Mouse (Mus musculus) retina, postnatal 7 days (tissue): ENCODE results near the gene Cacna1b.

Source experiments
- DNase-seq: peaks from one replicate; pipeline ENCODE4 v3.0.0-alpha.2; 2012; ENCODE audit warnings: low read depth, low spot score

Cacna1b gene

GRCm38 (mm10) chr2:24763115-24763557 is at the start of gene Cacna1b:
Cacna1b (minus strand) TSS chr2:24763152.
- DNase-seq, result peak; percentile 50

- no peak for DNase-seq
These were observed 46.8 kb upstream of the Cacna1b start for GRCm38 (mm10) chr2:24809746-24810145.

GRCm38 (mm10) chr2:24807691-24808090 is 44.7 kb upstream of the Cacna1b start:
- DNase-seq, result no peak

GRCm38 (mm10) chr2:24807036-24807435 is 44.1 kb upstream of the Cacna1b start:
- no peak for DNase-seq

- no peak for DNase-seq
These were observed 43.2 kb upstream of the Cacna1b start for GRCm38 (mm10) chr2:24806143-24806542.

GRCm38 (mm10) chr2:24805621-24806020 is 42.7 kb upstream of the Cacna1b start:
- DNase-seq, result no peak

GRCm38 (mm10) chr2:24796833-24797457 is 34.0 kb upstream of the Cacna1b start:
- no peak for DNase-seq

- no peak for DNase-seq
These were observed 24.3 kb upstream of the Cacna1b start for GRCm38 (mm10) chr2:24787250-24787649.

- no peak for DNase-seq
These were observed 18.3 kb upstream of the Cacna1b start for GRCm38 (mm10) chr2:24781253-24781652.

- DNase-seq, result no peak
These were observed 13.9 kb upstream of the Cacna1b start for GRCm38 (mm10) chr2:24776831-24777230.

- DNase-seq, result no peak
These were observed 13.1 kb upstream of the Cacna1b start for GRCm38 (mm10) chr2:24775951-24776587.

- DNase-seq, result no peak
These were observed 11.9 kb upstream of the Cacna1b start for GRCm38 (mm10) chr2:24774832-24775231.

GRCm38 (mm10) chr2:24770861-24771260 is 7.9 kb upstream of the Cacna1b start:
- no peak for DNase-seq

GRCm38 (mm10) chr2:24762446-24762960 is 449 bp downstream of the Cacna1b start:
- DNase-seq, result peak; percentile 32

- DNase-seq, result peak; percentile 17
These were observed 968 bp downstream of the Cacna1b start for GRCm38 (mm10) chr2:24761923-24762445.

GRCm38 (mm10) chr2:24755276-24755675 is 7.7 kb downstream of the Cacna1b start:
- DNase-seq, result peak; percentile 17

- no peak for DNase-seq
These were observed 10.4 kb downstream of the Cacna1b start for GRCm38 (mm10) chr2:24752599-24752998.

GRCm38 (mm10) chr2:24750051-24750450 is 12.9 kb downstream of the Cacna1b start:
- no peak for DNase-seq

- no peak for DNase-seq
These were observed 15.1 kb downstream of the Cacna1b start for GRCm38 (mm10) chr2:24747878-24748277.

- DNase-seq, result no peak
These were observed 23.3 kb downstream of the Cacna1b start for GRCm38 (mm10) chr2:24739701-24740100.

GRCm38 (mm10) chr2:24733157-24733556 is 29.8 kb downstream of the Cacna1b start:
- no peak for DNase-seq

GRCm38 (mm10) chr2:24725865-24726264 is 37.1 kb downstream of the Cacna1b start:
- DNase-seq, result no peak
